Mouse (Mus musculus): ENCODE measurements around the gene Tssk2. TPM values are rescaled to one million over a fixed set of nuclear protein-coding genes. Genes with fewer than 3 reads are reported as not detected.

Gene Tssk2
- polyA plus RNA-seq (2012; ENCODE audit: low replicate concordance) = not detected in 2 replicates

GRCm38 (mm10) chr16:17898462-17898861, at the start of gene Tssk2, which contains the start of gene Dgcr2:
Gene Tssk2 (plus strand): TSS chr16:17898637.
Gene Dgcr2 (minus strand): TSS chr16:17898562.

GRCm38 (mm10) chr16:17891567-17891959, 6.9 kb upstream of the Tssk2 start, which contains the start of gene Gm20518:
Gene Gm20518 (minus strand): TSS chr16:17891671.

GRCm38 (mm10) chr16:17893923-17894322, 4.5 kb upstream of the Tssk2 start, which contains the start of gene Tssk1:
Gene Tssk1 (plus strand): TSS chr16:17894223.

GRCm38 (mm10) chr16:17911052-17911595, 12.7 kb downstream of the Tssk2 start, which contains the start of gene Ess2:
Gene Ess2 (minus strand): TSS chr16:17911348.

GRCm38 (mm10) chr16:17914307-17915249, 16.1 kb downstream of the Tssk2 start, which contains the start of gene Gsc2:
Gene Gsc2 (minus strand): TSS chr16:17915059.

GRCm38 (mm10) chr16:17928087-17928580, 29.7 kb downstream of the Tssk2 start, which contains the start of gene Slc25a1:
Gene Slc25a1 (minus strand): TSS chr16:17928219.

Other genes starting within 250 kb of the Tssk2 start
- gene Med15, start 165.7 kb upstream of the Tssk2 start, polyA plus RNA-seq (2012; ENCODE audit: low replicate concordance) = 168 and 199 TPM in 2 replicates
- gene Klhl22, start 139.0 kb upstream of the Tssk2 start, polyA plus RNA-seq (2012; ENCODE audit: low replicate concordance) = 4.9 and 14.8 TPM in 2 replicates
- gene Scarf2, start 101.4 kb upstream of the Tssk2 start, polyA plus RNA-seq (2012; ENCODE audit: low replicate concordance) = 1.3 and 4.3 TPM in 2 replicates
- gene B830017H08Rik, start 65.5 kb upstream of the Tssk2 start, polyA plus RNA-seq (2012; ENCODE audit: low replicate concordance) = not detected in 2 replicates
- 1.8 and 8.0 TPM in 2 replicates for gene Car15, start 60.3 kb upstream of the Tssk2 start, polyA plus RNA-seq (2012; ENCODE audit: low replicate concordance)
- 0.42 and 1.5 TPM in 2 replicates for gene Gm20518, start 7.0 kb upstream of the Tssk2 start, polyA plus RNA-seq (2012; ENCODE audit: low replicate concordance)
- not detected in 2 replicates for gene Tssk1, start 4.4 kb upstream of the Tssk2 start, polyA plus RNA-seq (2012; ENCODE audit: low replicate concordance)
- 23.3 and 26.7 TPM in 2 replicates for gene Dgcr2, start 75 bp upstream of the Tssk2 start, polyA plus RNA-seq (2012; ENCODE audit: low replicate concordance)
- 27.5 and 31.1 TPM in 2 replicates for gene Ess2, start 12.7 kb downstream of the Tssk2 start, polyA plus RNA-seq (2012; ENCODE audit: low replicate concordance)
- not detected in 2 replicates for gene Gsc2, start 16.4 kb downstream of the Tssk2 start, polyA plus RNA-seq (2012; ENCODE audit: low replicate concordance)
- gene Slc25a1, start 29.6 kb downstream of the Tssk2 start, polyA plus RNA-seq (2012; ENCODE audit: low replicate concordance) = 69.4 and 186 TPM in 2 replicates
- not detected in 2 replicates for gene Vpreb2, start 81.8 kb downstream of the Tssk2 start, polyA plus RNA-seq (2012; ENCODE audit: low replicate concordance)
- 8.0 and 23.0 TPM in 2 replicates for gene Dgcr6, start 154.2 kb downstream of the Tssk2 start, polyA plus RNA-seq (2012; ENCODE audit: low replicate concordance)
- 2.4 and 2.5 TPM in 2 replicates for gene Prodh, start 191.6 kb downstream of the Tssk2 start, polyA plus RNA-seq (2012; ENCODE audit: low replicate concordance)
- 0.46 and 0.91 TPM in 2 replicates for gene Rtn4r, start 229.0 kb downstream of the Tssk2 start, polyA plus RNA-seq (2012; ENCODE audit: low replicate concordance)